9 mouse cellular contexts compared by ENCODE assay signal in genomic region chr4:154863436-154863935, GRCm38 (mm10). TPM values are rescaled to one million over a fixed set of nuclear protein-coding genes. Genes with fewer than 3 reads are reported as not detected.
A peak's percentile ranks its signal among the peaks of the same experiment; 100 is the strongest.
DNase-seq lines count a peak whose midpoint lies in the region; ATAC-seq and TF ChIP-seq lines count a peak whose summit lies in the region.
"Had no signal": no experiment of that assay in that cellular context is flagged by ENCODE, and none has a peak within 500 bp of the region (broad histone marks: within the 10 kb centered on the region; RNA-seq: fewer than 3 reads in every experiment).

No protein-coding gene starts in this region.

- no peak overlapping the region for H3K4me3 ChIP-seq in gastrocnemius, adult 2 months
- no peak overlapping the region for H3K4me3 ChIP-seq in lung, embryonic 16.5 days (ENCODE audit: low read length)
- no peak overlapping the region for H3K4me3 ChIP-seq in limb, embryonic 14.5 days (replicated peaks; ENCODE audit: low read length)
- H3K4me3 ChIP-seq in neural tube, embryonic 15.5 days (replicated peaks), result no peak overlapping the region

- no peaks in the 10 kb centered on the region for H3K9me3 ChIP-seq in lung, embryonic 16.5 days (ENCODE audit: control insufficient read depth, low read length)
- no peaks in the 10 kb centered on the region for H3K9me3 ChIP-seq in limb, embryonic 14.5 days (ENCODE audit: control insufficient read depth, low read length)
- no peaks in the 10 kb centered on the region for H3K9me3 ChIP-seq in neural tube, embryonic 15.5 days (replicated peaks)
- H3K9me3 ChIP-seq: intestine, embryonic 15.5 days had no signal

- no peak overlapping the region for H3K9ac ChIP-seq in lung, embryonic 16.5 days (ENCODE audit: low read length)
- H3K9ac ChIP-seq in limb, embryonic 14.5 days (ENCODE audit: low read depth, low read length, severe bottlenecking), result no peak overlapping the region
- no peak overlapping the region for H3K9ac ChIP-seq in neural tube, embryonic 15.5 days (replicated peaks)

- WGBS in lung, embryonic 16.5 days, result 54% methylated on average over 3 of the region's 3 CpGs
- 85% methylated on average over 3 of the region's 3 CpGs for WGBS in limb, embryonic 14.5 days
- WGBS in neural tube, embryonic 15.5 days, result 92% methylated on average over 3 of the region's 3 CpGs

- no peaks in the 10 kb centered on the region for H3K36me3 ChIP-seq in lung, embryonic 16.5 days (ENCODE audit: control insufficient read depth, insufficient read depth, low read length)
- H3K36me3 ChIP-seq in limb, embryonic 14.5 days (ENCODE audit: control insufficient read depth, insufficient read depth, low read length), result no peaks in the 10 kb centered on the region
- H3K36me3 ChIP-seq in neural tube, embryonic 15.5 days, result no peaks in the 10 kb centered on the region
- H3K36me3 ChIP-seq: intestine, embryonic 15.5 days had no signal

- H3K27ac ChIP-seq in gastrocnemius, adult 2 months, result peak overlapping the region; percentile 20; the same call in 1 of the 2 replicates
- H3K27ac ChIP-seq in lung, embryonic 16.5 days (ENCODE audit: low read length), result no peak overlapping the region; the same call in 1 of the 2 replicates
- H3K27ac ChIP-seq in limb, embryonic 14.5 days (replicated peaks; ENCODE audit: low read depth, low read length), result peak overlapping the region; percentile 84
- H3K27ac ChIP-seq in neural tube, embryonic 15.5 days (replicated peaks), result peak overlapping the region; percentile 85; the same call in 1 of the 2 replicates
- H3K27ac ChIP-seq: intestine, embryonic 15.5 days had no signal

- DNase-seq in gastrocnemius, adult 2 months, result no peak
- DNase-seq in gastrocnemius, postnatal 25 days, result no peak
- DNase-seq in lung, postnatal 14 days, result no peak
- DNase-seq in limb, embryonic 14.5 days (ENCODE audit: low spot score), result no peak
- DNase-seq in Muller cell, postnatal 12 days (ENCODE audit: inconsistent ontology term), result no peak
- DNase-seq in heart, postnatal 25 days (ENCODE audit: low spot score), result no peak

- H3K4me1 ChIP-seq in lung, embryonic 16.5 days (replicated peaks; ENCODE audit: control insufficient read depth, insufficient read depth, low read length), result peaks cover 9% of the 10 kb centered on the region
- H3K4me1 ChIP-seq in limb, embryonic 14.5 days (ENCODE audit: control insufficient read depth, insufficient read depth, low read length), result peaks cover 13% of the 10 kb centered on the region
- H3K4me1 ChIP-seq in neural tube, embryonic 15.5 days, result peaks cover 16% of the 10 kb centered on the region

- TF ChIP-seq CTCF in gastrocnemius, adult 2 months (IDR thresholded peaks at IDR 0.05), result no peak

- intact Hi-C loops in gastrocnemius, adult 2 months (cut with DNase I), result no loop called here
- intact Hi-C loops in heart, postnatal 25 days (cut with DNase I), result no loop called here

- 0 out of 2 replicates have a peak, but pooled peaks have one; percentile 3 for ATAC-seq in lung, embryonic 16.5 days (ENCODE audit: low read depth)
- ATAC-seq in limb, embryonic 14.5 days (ENCODE audit: low FRiP score, low read depth), result no peak
- ATAC-seq in neural tube, embryonic 15.5 days (ENCODE audit: low FRiP score), result no peak

- H3K27me3 ChIP-seq in lung, embryonic 16.5 days (ENCODE audit: control insufficient read depth, insufficient read depth, low read depth, low read length), result no peaks in the 10 kb centered on the region
- no peaks in the 10 kb centered on the region for H3K27me3 ChIP-seq in limb, embryonic 14.5 days (ENCODE audit: control insufficient read depth, insufficient read depth, low read length)
- no peaks in the 10 kb centered on the region for H3K27me3 ChIP-seq in neural tube, embryonic 15.5 days (replicated peaks)
- H3K27me3 ChIP-seq: intestine, embryonic 15.5 days had no signal

- no peak for TF ChIP-seq POLR2A in limb, embryonic 14.5 days (IDR thresholded peaks at IDR 0.05; ENCODE audit: borderline replicate concordance, extremely low read depth, insufficient read depth, insufficient read length)

- no peak overlapping the region for H3K4me2 ChIP-seq in lung, embryonic 16.5 days (ENCODE audit: low read depth, low read length)
- no peak overlapping the region; the same call in 1 of the 2 replicates for H3K4me2 ChIP-seq in limb, embryonic 14.5 days (replicated peaks; ENCODE audit: low read depth, low read length, severe bottlenecking)
- H3K4me2 ChIP-seq in neural tube, embryonic 15.5 days, result peak overlapping the region; percentile 60

RNA-seq across cellular contexts. Expression of gene Mmel1, which starts 5.9 kb away (rescaled TPM):
- total RNA-seq in gastrocnemius, adult 2 months (2021), result not detected
- under 1 TPM; 0.13 to 0.24 TPM for total RNA-seq in gastrocnemius, postnatal 25 days (2021)
- polyA plus RNA-seq in lung, embryonic 16.5 days (2015; fragmentation: Nextera tagmentation; extraction: Ambion mirVana), result 0.15 and 0.35 TPM in 2 replicates
- 0.11 and 0.15 TPM in 2 replicates for polyA plus RNA-seq in limb, embryonic 14.5 days (2012; rRNA removed)
- polyA plus RNA-seq in limb, embryonic 14.5 days (2014; fragmentation: Nextera tagmentation; extraction: Ambion mirVana), result 0.10 TPM in 1 of 2 replicates, not detected in the other
- 0.75 and 0.84 TPM in 2 replicates for polyA plus RNA-seq in neural tube, embryonic 15.5 days (2015; fragmentation: Nextera tagmentation; extraction: Ambion mirVana)
- total RNA-seq in heart, postnatal 25 days (2021), result under 1 TPM; 0.20 to 0.39 TPM

RNA-seq across cellular contexts. Expression of gene Ttc34, which starts 26.2 kb away (rescaled TPM):
- total RNA-seq in gastrocnemius, adult 2 months (2021), result not detected
- total RNA-seq in gastrocnemius, postnatal 25 days (2021), result not detected
- polyA plus RNA-seq in lung, embryonic 16.5 days (2015; fragmentation: Nextera tagmentation; extraction: Ambion mirVana), result 0.19 and 0.21 TPM in 2 replicates
- polyA plus RNA-seq in limb, embryonic 14.5 days (2012; rRNA removed), result 0.09 and 0.13 TPM in 2 replicates
- 0.06 and 0.10 TPM in 2 replicates for polyA plus RNA-seq in limb, embryonic 14.5 days (2014; fragmentation: Nextera tagmentation; extraction: Ambion mirVana)
- polyA plus RNA-seq in neural tube, embryonic 15.5 days (2015; fragmentation: Nextera tagmentation; extraction: Ambion mirVana), result 1.0 and 1.6 TPM in 2 replicates
- total RNA-seq in heart, postnatal 25 days (2021), result under 1 TPM in 1 of 2 experiments, not detected in 1; 0.17 TPM
- polyA plus RNA-seq: intestine, embryonic 15.5 days had no signal

RNA-seq across cellular contexts. Expression of gene Fam213b, which starts 35.4 kb away (rescaled TPM):
- total RNA-seq in gastrocnemius, adult 2 months (2021), result 100 to 1,000 TPM in 1 of 2 experiments, 10 to 100 TPM in 1; 67.9 to 100 TPM
- total RNA-seq in gastrocnemius, postnatal 25 days (2021), result 10 to 100 TPM; 81.5 to 81.6 TPM
- 31.4 and 34.6 TPM in 2 replicates for polyA plus RNA-seq in lung, embryonic 16.5 days (2015; fragmentation: Nextera tagmentation; extraction: Ambion mirVana)
- polyA plus RNA-seq in limb, embryonic 14.5 days (2012; rRNA removed), result 24.3 and 33.6 TPM in 2 replicates
- 48.0 and 51.8 TPM in 2 replicates for polyA plus RNA-seq in limb, embryonic 14.5 days (2014; fragmentation: Nextera tagmentation; extraction: Ambion mirVana)
- polyA plus RNA-seq in neural tube, embryonic 15.5 days (2015; fragmentation: Nextera tagmentation; extraction: Ambion mirVana), result 68.2 and 79.2 TPM in 2 replicates
- total RNA-seq in heart, postnatal 25 days (2021), result 10 to 100 TPM; 74.4 to 76.2 TPM
